Mouse (Mus musculus): ENCODE measurements around the gene Strn.

The Strn gene

DNA sequence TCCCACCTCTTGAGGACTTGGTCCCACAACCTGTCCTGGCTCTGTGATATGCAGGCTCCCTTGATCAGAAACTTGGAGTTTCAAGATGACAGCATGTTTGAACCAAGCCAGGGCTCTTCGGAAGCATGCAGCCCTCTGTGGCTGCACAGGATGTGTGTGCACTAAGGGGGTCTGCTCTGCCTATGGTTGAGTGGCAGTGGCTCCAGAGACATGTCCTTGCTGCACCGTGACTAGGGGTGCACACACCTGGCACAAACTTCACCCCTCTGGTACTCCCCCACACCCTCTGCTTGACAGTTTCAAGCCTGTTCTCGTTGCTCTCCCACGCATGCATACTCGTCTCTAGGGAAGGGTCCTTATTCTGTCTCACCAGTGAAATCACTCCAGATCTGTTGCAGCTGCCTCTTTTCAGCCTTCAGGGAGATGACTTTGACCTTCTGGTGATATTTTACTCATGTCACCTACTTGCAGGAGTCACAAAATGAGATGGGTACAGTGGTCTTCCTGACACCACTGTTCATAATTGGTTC is 118.8 kb downstream of the Strn start:
- no peak for DNase-seq (ENCODE audit: low read depth, low spot score)

DNA sequence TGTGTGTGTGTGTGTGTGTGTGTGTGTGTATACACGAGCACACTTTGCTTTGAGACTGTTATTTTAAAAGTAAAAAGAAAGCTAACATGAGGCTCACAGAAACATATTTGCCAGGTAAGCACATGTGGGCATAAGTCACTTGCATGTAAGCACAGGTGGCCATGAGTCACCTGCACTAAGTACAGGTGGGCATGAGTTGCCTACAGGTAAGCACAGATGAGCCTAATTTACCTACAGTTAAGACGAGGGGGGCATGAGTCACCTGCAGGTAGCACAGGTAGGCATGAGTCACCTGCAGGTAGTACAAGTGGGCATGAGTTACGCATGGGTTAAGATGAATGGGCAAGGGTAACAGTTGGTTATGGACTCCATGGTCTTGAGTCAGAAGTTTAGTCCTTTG is 121.9 kb downstream of the Strn start:
- DNase-seq (ENCODE audit: low read depth, low spot score), result no peak

DNA sequence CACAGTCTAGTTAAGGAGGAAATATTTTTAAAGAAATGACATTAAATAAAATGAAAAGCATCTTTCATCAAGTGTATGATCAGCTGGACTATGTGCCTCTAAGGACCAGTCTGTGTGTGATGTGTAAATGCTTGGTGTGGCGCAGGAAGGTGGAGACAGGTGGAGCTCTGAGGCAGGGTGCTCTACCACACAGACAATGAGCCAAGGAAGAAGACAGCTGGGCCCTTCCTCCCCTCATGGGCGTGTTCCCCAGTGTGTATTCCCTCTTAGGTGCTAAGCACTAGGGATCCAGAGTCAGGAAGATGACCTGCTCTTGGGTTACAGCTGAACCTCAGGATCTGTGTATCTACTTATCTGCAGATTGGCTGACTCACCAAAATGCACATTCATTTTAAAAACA is 122.5 kb downstream of the Strn start:
- DNase-seq (ENCODE audit: low read depth, low spot score), result no peak

DNA sequence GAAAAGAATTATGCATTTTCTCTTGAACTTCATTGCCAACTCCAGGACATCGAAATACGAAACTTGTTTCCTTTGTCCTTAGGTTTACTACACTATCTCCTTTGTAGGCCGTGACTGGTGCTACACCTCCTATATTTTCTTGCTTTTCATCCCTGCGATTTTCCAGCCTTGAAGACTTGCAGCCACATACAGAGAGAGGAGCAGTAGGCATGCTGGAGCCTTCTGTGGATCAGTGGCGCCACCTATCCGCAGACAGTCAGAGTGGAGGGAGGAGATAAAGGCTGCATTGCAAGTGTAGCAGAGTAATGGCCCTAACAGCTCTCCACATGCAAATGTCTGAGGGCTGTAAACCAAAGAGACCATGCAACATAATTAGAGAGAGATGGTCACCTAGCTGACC is 125.9 kb downstream of the Strn start:
- no peak for DNase-seq (ENCODE audit: low read depth, low spot score)

DNA sequence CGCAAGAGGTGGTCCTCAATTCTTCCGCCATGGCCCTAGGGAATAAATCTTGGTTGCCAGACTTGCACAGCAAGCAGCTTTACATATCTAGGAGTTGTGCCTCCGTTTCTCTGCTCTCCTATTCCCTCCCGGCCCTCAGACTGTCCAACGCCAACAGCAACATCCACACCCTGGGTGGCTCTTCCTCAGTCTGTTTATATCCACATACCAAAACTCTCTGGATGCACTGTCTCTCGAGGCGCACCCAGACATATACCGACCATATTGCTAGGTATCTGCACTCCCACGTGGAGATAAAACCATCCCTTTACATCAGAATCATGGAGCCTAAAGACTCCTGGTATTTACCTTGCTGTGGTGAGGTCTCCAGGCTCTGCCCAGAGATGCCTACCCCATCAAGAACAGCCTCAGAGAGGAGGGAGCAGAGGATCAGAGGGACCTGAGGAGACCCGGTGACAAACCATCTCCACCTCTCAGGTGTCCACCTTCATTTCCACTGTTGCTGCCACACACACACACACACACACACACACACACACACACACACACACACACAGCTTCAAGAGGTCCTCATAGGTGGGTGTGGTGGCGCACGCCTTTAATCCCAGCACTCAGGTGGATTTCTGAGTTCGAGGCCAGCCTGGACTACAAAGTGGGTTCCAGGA is 127.7 kb downstream of the Strn start:
- DNase-seq (ENCODE audit: low read depth, low spot score), result no peak

DNA sequence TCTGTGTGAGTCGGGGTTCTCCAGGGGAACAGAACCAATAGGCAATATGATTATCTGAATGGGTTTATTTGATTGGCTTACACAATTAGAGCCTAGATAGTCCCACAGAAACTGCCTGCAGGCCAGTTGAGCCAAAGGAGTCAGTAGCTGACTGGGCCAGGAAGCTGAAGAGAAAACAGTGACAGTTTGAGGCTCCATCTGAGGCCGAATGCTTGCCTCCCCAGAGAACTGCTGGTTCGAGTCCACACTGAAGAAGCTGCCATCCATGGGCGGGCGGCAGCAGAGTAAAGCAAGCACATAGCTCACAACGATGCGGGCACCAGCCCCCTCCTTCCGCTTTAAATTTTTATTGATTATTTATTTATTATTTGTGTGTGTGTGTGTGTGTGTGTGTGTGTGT is 128.3 kb downstream of the Strn start:
- DNase-seq (ENCODE audit: low read depth, low spot score), result no peak

DNA sequence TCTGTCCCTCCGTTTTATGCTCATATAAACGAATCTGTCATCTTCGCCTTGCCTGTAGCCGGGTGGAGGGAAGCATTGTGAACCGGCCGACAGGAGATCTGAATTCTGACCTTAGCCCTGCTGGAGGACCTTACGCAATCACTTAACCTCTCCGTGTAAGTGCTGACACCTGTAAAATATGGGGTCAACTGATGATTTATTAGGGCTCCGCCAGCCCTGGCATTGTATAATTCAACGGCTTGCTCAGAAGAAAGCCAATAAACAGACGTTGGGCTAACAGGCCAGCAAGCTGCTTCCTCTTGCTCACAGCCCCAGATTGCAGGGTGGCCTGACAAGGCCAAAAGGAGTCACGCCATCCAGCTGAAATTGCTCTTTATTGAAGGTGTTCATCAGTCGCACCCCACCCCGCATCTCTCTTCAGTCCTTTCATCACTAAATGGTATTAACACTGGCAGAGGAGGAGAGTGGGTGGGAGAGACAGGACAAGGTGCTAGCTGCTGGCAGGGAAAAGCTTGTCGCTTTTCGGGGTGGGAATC is 128.8 kb downstream of the Strn start:
- DNase-seq (ENCODE audit: low read depth, low spot score), result no peak

DNA sequence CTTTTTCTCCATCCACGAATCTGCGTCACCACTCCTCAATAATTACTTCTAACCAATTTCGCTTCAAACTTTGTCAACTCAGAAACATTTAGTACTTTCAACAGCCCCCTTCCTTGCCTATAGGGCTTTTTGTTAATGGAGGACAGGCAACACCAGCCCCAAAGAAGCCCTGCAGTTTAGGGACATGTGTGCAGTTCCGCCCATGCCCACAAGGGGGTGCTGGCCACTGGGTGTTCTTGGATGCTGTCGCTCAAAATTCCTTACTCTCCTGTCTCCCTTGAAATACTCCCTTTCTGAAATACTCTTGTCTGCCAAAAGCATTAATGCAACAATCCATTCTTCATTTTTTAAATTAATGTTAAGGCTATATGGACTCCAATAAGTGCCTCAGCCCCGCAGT is 132.6 kb downstream of the Strn start:
- DNase-seq (ENCODE audit: low read depth, low spot score), result no peak

DNA sequence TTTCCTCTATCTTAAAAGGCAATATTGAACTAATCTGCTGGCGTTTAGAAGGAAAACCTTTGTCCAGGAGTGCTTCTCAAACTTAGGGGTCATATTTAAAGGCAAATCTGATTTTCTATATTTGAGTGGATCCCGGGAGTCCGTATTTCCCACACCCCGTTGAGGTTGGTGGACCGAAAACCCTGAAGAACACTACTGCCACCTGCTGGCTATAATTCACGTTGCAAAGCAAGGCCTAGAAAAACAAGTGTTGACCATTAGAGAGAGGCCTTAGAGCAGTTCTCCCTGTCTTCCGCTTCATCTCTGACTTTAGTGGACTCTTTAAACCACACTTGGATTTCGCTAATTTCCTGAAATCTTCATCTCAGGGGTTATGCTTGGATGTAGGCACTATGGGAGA is 133.1 kb downstream of the Strn start:
- peak; percentile 38 for DNase-seq (ENCODE audit: low read depth, low spot score)

DNA sequence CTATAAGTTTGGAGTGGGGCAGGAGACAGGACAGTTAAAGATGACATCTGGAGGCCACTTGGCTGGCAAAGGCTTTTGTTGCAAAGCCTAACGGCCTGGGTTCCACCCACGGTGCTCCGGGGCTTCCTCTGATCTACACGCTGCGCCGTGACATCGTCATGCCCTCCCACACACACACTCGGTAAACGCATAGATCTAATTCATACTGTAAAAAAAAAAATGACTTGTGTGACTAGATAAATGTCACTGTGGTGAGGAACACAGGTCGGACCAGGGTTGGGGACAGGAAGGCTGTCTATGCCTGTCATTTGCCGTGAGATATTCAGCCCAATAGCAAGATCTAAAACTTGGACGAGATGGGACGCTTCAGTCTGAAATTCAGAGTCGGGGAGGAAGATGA is 134.7 kb downstream of the Strn start:
- no peak for DNase-seq (ENCODE audit: low read depth, low spot score)

DNA sequence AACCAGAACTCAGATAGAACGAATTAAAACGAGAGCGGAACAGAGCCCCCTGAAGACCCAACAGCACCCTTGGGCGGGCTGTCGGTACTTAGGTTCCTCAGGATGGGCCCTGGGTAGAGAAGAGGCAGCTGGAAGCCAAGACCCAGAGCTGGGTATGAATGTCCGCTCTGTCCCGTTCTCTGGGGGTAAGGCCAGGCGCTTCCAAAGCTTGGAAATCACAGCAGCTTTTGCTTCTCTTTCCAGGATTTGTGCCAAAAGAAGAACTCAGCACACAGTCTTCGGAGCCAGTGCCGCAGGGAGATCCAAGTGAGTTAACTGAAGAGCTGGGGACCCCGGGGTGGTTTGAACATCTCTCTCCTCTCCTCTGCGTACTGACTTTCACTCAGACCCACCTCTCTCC is 135.4 kb downstream of the Strn start:
- DNase-seq (ENCODE audit: low read depth, low spot score), result no peak

DNA sequence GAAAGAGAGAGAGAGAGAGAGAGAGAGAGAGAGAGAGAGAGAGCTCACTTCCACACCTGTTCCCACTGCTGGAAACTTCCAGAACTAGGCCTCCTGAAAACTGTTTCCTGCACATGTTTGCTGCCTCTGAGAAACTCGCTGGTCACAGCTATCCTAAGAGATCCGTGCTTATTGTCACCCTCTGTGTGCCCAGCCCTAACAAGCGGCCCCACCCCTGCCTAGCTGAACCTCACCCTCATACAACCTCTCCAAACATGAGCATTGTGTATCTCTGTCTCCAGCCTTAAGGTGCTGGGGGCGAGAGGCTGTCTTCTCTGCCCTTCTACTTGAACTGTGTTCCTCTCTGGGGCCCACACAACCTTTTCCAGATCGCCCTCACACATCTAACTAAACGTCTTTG is 136.0 kb downstream of the Strn start:
- no peak for DNase-seq (ENCODE audit: low read depth, low spot score)
